Mouse (Mus musculus) E14TG2a.4 (cell line): ENCODE measurements around the gene Kyat3.

ENCODE experiments used
- CTCF ChIP-seq: conservative IDR thresholded peaks from 2 replicates; pipeline ENCODE4 v1.5.1; 2014; ENCODE audit warnings: low read length
- NANOG ChIP-seq: IDR thresholded peaks from 2 replicates; pipeline ENCODE4 v1.6.1; 2014; ENCODE audit warnings: borderline replicate concordance, low read length, mixed read lengths
- POU5F1 ChIP-seq: IDR thresholded peaks from 2 replicates; pipeline ENCODE4 v1.6.1; 2014; ENCODE audit warnings: low read length, borderline replicate concordance

GRCm38 (mm10) chr3:142711372-142711771 lies 10.5 kb downstream of the Kyat3 start:
- TF ChIP-seq CTCF: no peak
- no peak for TF ChIP-seq POU5F1
- TF ChIP-seq NANOG: no peak
